Mouse (Mus musculus): ENCODE results near the gene Olfr547. TPM values are rescaled to one million over a fixed set of nuclear protein-coding genes. Genes with fewer than 3 reads are reported as not detected.

The Olfr547 gene
- polyA plus RNA-seq, 1 experiment from 2014 or later, result not detected

GRCm38 (mm10) chr7:102508666-102509065, 25.9 kb upstream of the Olfr547 start:
- DNase-seq (ENCODE audit: low spot score), result no peak
- no peak for ATAC-seq (ENCODE audit: low read depth)
- WGBS, result 81% methylated on average over 6 of the region's 6 CpGs

GRCm38 (mm10) chr7:102509726-102510125, 24.8 kb upstream of the Olfr547 start:
- no peak overlapping the region for H3K27ac ChIP-seq (replicated peaks; ENCODE audit: low read depth, low read length)
- H3K9ac ChIP-seq (ENCODE audit: low read depth, low read length), result no peak overlapping the region
- ATAC-seq (ENCODE audit: low read depth) (no peak), DNase-seq (ENCODE audit: low spot score) (no peak)
- peaks cover 5% of the 10 kb centered on the region; the same call in 1 of the 2 replicates for H3K4me1 ChIP-seq (ENCODE audit: control insufficient read depth, insufficient read depth, low read length)
- 78% methylated on average over 7 of the region's 7 CpGs for WGBS
- H3K4me2 ChIP-seq (ENCODE audit: low read depth, low read length), result no peak overlapping the region
- H3K27me3 ChIP-seq (replicated peaks; ENCODE audit: control insufficient read depth, insufficient read depth, low read length), result peaks cover 13% of the 10 kb centered on the region; the same call in 1 of the 2 replicates
- H3K4me3 ChIP-seq (ENCODE audit: low read depth, low read length), result no peak overlapping the region
- H3K36me3 ChIP-seq (ENCODE audit: control insufficient read depth, insufficient read depth, low read length), result no peaks in the 10 kb centered on the region
- no peaks in the 10 kb centered on the region for H3K9me3 ChIP-seq (ENCODE audit: control insufficient read depth, low read length)

More at GRCm38 (mm10) chr7:102508666-102509065, 25.9 kb upstream of the Olfr547 start:
- Histone ChIP-seq H3K27ac (replicated peaks; ENCODE audit: low read depth, low read length) (no peak overlapping the region), H3K4me3 (ENCODE audit: low read depth, low read length) (no peak overlapping the region), H3K9me3 (ENCODE audit: control insufficient read depth, low read length) (no peaks in the 10 kb centered on the region), H3K9ac (ENCODE audit: low read depth, low read length) (no peak overlapping the region), H3K36me3 (ENCODE audit: control insufficient read depth, insufficient read depth, low read length) (no peaks in the 10 kb centered on the region), H3K27me3 (replicated peaks; ENCODE audit: control insufficient read depth, insufficient read depth, low read length) (peaks cover 5% of the 10 kb centered on the region; the same call in 1 of the 2 replicates), H3K4me2 (ENCODE audit: low read depth, low read length) (no peak overlapping the region), H3K4me1 (ENCODE audit: control insufficient read depth, insufficient read depth, low read length) (peaks cover 5% of the 10 kb centered on the region; the same call in 1 of the 2 replicates)

- WGBS, result 83% methylated on average over 10 of the region's 10 CpGs
- Histone ChIP-seq H3K27me3 (replicated peaks; ENCODE audit: control insufficient read depth, insufficient read depth, low read length) (peaks cover 13% of the 10 kb centered on the region; the same call in 1 of the 2 replicates), H3K4me1 (ENCODE audit: control insufficient read depth, insufficient read depth, low read length) (peaks cover 9% of the 10 kb centered on the region), H3K9me3 (ENCODE audit: control insufficient read depth, low read length) (no peaks in the 10 kb centered on the region), H3K4me3 (ENCODE audit: low read depth, low read length) (no peak overlapping the region), H3K36me3 (ENCODE audit: control insufficient read depth, insufficient read depth, low read length) (no peaks in the 10 kb centered on the region), H3K9ac (ENCODE audit: low read depth, low read length) (no peak overlapping the region), H3K27ac (replicated peaks; ENCODE audit: low read depth, low read length) (no peak overlapping the region), H3K4me2 (ENCODE audit: low read depth, low read length) (no peak overlapping the region)
- ATAC-seq (ENCODE audit: low read depth) (no peak), DNase-seq (ENCODE audit: low spot score) (no peak)
Measured at GRCm38 (mm10) chr7:102511927-102512326, 22.6 kb upstream of the Olfr547 start.

- peak; percentile 94 for ATAC-seq (ENCODE audit: low read depth)
- WGBS, result 1% methylated on average over 43 of the region's 54 CpGs
- DNase-seq (ENCODE audit: low spot score), result peak; percentile 86
- no peak overlapping the region for H3K27ac ChIP-seq (replicated peaks; ENCODE audit: low read depth, low read length)
- H3K4me2 ChIP-seq (ENCODE audit: low read depth, low read length), result peak overlapping the region; percentile 92
- no peaks in the 10 kb centered on the region for H3K9me3 ChIP-seq (ENCODE audit: control insufficient read depth, low read length)
- peak overlapping the region; percentile 49 for H3K4me3 ChIP-seq (ENCODE audit: low read depth, low read length)
- peaks cover 9% of the 10 kb centered on the region for H3K4me1 ChIP-seq (ENCODE audit: control insufficient read depth, insufficient read depth, low read length)
- peak overlapping the region; percentile 73 for H3K9ac ChIP-seq (ENCODE audit: low read depth, low read length)
- no peaks in the 10 kb centered on the region for H3K36me3 ChIP-seq (ENCODE audit: control insufficient read depth, insufficient read depth, low read length)
- peaks cover 13% of the 10 kb centered on the region; the same call in 1 of the 2 replicates for H3K27me3 ChIP-seq (replicated peaks; ENCODE audit: control insufficient read depth, insufficient read depth, low read length)
Measured at GRCm38 (mm10) chr7:102512814-102513435, 21.6 kb upstream of the Olfr547 start.

- no peak overlapping the region for H3K9ac ChIP-seq (ENCODE audit: low read depth, low read length)
- H3K4me2 ChIP-seq (ENCODE audit: low read depth, low read length), result no peak overlapping the region
- no peaks in the 10 kb centered on the region for H3K9me3 ChIP-seq (ENCODE audit: control insufficient read depth, low read length)
- DNase-seq (ENCODE audit: low spot score) (no peak), ATAC-seq (ENCODE audit: low read depth) (no peak)
- peaks cover 9% of the 10 kb centered on the region for H3K4me1 ChIP-seq (ENCODE audit: control insufficient read depth, insufficient read depth, low read length)
- no peak overlapping the region for H3K4me3 ChIP-seq (ENCODE audit: low read depth, low read length)
- 69% methylated on average over 4 of the region's 4 CpGs for WGBS
- no peaks in the 10 kb centered on the region for H3K36me3 ChIP-seq (ENCODE audit: control insufficient read depth, insufficient read depth, low read length)
- H3K27ac ChIP-seq (replicated peaks; ENCODE audit: low read depth, low read length), result no peak overlapping the region
- H3K27me3 ChIP-seq (replicated peaks; ENCODE audit: control insufficient read depth, insufficient read depth, low read length), result peaks cover 13% of the 10 kb centered on the region; the same call in 1 of the 2 replicates
Measured at GRCm38 (mm10) chr7:102514144-102514543, 20.4 kb upstream of the Olfr547 start.

GRCm38 (mm10) chr7:102516261-102517050, 18.1 kb upstream of the Olfr547 start:
- H3K4me1 ChIP-seq (ENCODE audit: control insufficient read depth, insufficient read depth, low read length), result peaks cover 9% of the 10 kb centered on the region
- no peak overlapping the region for H3K9ac ChIP-seq (ENCODE audit: low read depth, low read length)
- 45% methylated on average over 10 of the region's 10 CpGs for WGBS
- no peaks in the 10 kb centered on the region for H3K9me3 ChIP-seq (ENCODE audit: control insufficient read depth, low read length)
- no peak overlapping the region for H3K4me2 ChIP-seq (ENCODE audit: low read depth, low read length)
- peak; percentile 34; the same call in 1 of the 2 replicates for ATAC-seq (ENCODE audit: low read depth)
- no peak overlapping the region for H3K27ac ChIP-seq (replicated peaks; ENCODE audit: low read depth, low read length)
- DNase-seq (ENCODE audit: low spot score), result peak; percentile 48
- no peak overlapping the region for H3K4me3 ChIP-seq (ENCODE audit: low read depth, low read length)
- no peaks in the 10 kb centered on the region for H3K36me3 ChIP-seq (ENCODE audit: control insufficient read depth, insufficient read depth, low read length)
- peaks cover 13% of the 10 kb centered on the region; the same call in 1 of the 2 replicates for H3K27me3 ChIP-seq (replicated peaks; ENCODE audit: control insufficient read depth, insufficient read depth, low read length)

- WGBS, result 76% methylated on average over 2 of the region's 2 CpGs
- H3K36me3 ChIP-seq (ENCODE audit: control insufficient read depth, insufficient read depth, low read length), result no peaks in the 10 kb centered on the region
- DNase-seq (ENCODE audit: low spot score), result peak; percentile 14
- no peak overlapping the region for H3K4me2 ChIP-seq (ENCODE audit: low read depth, low read length)
- no peak for ATAC-seq (ENCODE audit: low read depth)
- peaks cover 9% of the 10 kb centered on the region for H3K4me1 ChIP-seq (ENCODE audit: control insufficient read depth, insufficient read depth, low read length)
- no peak overlapping the region for H3K4me3 ChIP-seq (ENCODE audit: low read depth, low read length)
- H3K9ac ChIP-seq (ENCODE audit: low read depth, low read length), result no peak overlapping the region
- no peaks in the 10 kb centered on the region for H3K9me3 ChIP-seq (ENCODE audit: control insufficient read depth, low read length)
- peaks cover 13% of the 10 kb centered on the region; the same call in 1 of the 2 replicates for H3K27me3 ChIP-seq (replicated peaks; ENCODE audit: control insufficient read depth, insufficient read depth, low read length)
- no peak overlapping the region for H3K27ac ChIP-seq (replicated peaks; ENCODE audit: low read depth, low read length)
Measured at GRCm38 (mm10) chr7:102517051-102517335, 17.6 kb upstream of the Olfr547 start.

- Histone ChIP-seq H3K27ac (replicated peaks; ENCODE audit: low read depth, low read length) (no peak overlapping the region), H3K4me1 (ENCODE audit: control insufficient read depth, insufficient read depth, low read length) (no peaks in the 10 kb centered on the region), H3K4me2 (ENCODE audit: low read depth, low read length) (no peak overlapping the region), H3K4me3 (ENCODE audit: low read depth, low read length) (no peak overlapping the region), H3K27me3 (replicated peaks; ENCODE audit: control insufficient read depth, insufficient read depth, low read length) (no peaks in the 10 kb centered on the region), H3K36me3 (ENCODE audit: control insufficient read depth, insufficient read depth, low read length) (no peaks in the 10 kb centered on the region), H3K9me3 (ENCODE audit: control insufficient read depth, low read length) (no peaks in the 10 kb centered on the region), H3K9ac (ENCODE audit: low read depth, low read length) (no peak overlapping the region)
- 76% methylated on average over 1 of the region's 1 CpGs for WGBS
- no peak for DNase-seq (ENCODE audit: low spot score)
- no peak for ATAC-seq (ENCODE audit: low read depth)
Measured at GRCm38 (mm10) chr7:102529052-102529451, 5.5 kb upstream of the Olfr547 start.
